Mouse (Mus musculus): ENCODE measurements at regions not wholly inside any gene's neighbourhood (a gene's known extent, or its start where the extent isn't known, plus 50 kb on each side); places are given as distances from the start of the nearest gene placed in this dataset.

DNA sequence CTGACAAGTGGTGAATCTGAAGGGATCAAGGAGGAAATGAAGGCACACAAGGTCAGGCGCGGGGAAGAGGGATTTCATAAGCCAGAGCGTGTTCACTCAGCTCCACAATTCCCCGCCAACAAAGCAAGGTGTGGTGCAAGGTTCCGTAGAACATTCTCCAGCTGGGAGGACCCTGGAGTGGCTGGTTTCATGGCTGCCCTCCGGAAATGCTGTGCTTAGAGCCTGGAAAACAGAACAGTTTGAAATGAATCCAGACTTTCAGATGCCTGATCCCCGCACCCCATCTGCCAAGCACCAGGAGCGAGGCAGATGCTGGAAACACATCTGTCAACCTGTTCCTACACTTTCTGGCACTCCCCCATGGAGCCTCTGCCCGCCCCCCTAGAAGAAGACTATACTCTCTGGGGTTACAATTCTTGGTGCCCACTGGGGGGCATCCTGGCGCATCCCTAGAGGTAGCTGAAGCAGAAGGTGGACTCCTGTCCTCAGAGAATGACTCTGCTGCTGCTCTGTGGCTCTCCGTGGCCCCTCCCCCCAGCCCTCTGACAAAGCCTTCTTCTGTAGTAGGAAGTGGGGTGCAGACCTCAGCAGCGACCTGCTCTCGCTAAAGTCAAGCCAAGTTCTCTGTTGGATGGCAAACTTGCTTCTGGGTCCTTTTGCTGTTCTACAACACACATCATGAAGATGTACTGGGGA is 54.5 kb upstream of the Mafb start:
- 26% methylated on average over 13 of the region's 13 CpGs for WGBS
- H3K36me3 ChIP-seq (ENCODE audit: control insufficient read depth, insufficient read depth, low read length) = no peaks in the 10 kb centered on the region
- H3K27ac ChIP-seq (replicated peaks; ENCODE audit: low read depth, low read length) = no peak overlapping the region
- no peak overlapping the region for H3K4me2 ChIP-seq (ENCODE audit: low read length)
- H3K9me3 ChIP-seq (ENCODE audit: control insufficient read depth, low read length) = no peaks in the 10 kb centered on the region
- DNase-seq (peak; percentile 19), ATAC-seq (ENCODE audit: low FRiP score, low TSS enrichment) (no peak)
- H3K4me1 ChIP-seq (ENCODE audit: control insufficient read depth, insufficient read depth, low read length) = no peaks in the 10 kb centered on the region
- H3K4me3 ChIP-seq (replicated peaks; ENCODE audit: low read depth, low read length) = no peak overlapping the region
- no peak overlapping the region for H3K9ac ChIP-seq (replicated peaks; ENCODE audit: low read length)
- no peaks in the 10 kb centered on the region for H3K27me3 ChIP-seq (ENCODE audit: control insufficient read depth, insufficient read depth, low read length)

DNA sequence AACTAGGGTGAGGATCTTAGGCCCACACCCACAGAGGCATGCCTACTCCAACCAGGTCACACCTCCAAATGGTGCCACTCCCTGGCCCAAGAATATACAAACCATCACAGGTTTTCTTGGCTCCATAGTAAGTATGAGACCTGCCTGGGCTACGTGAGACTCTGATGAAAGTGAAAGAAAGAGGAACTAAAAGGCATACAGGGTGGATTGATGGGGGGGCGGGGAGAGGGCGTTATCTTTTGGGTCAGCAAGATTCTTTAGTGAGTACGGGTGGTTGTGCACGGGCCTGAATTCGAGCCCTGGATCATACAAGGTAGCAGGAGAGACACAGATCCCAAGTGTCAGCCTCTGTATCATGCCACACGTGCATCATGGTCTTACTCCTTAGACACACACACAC is 57.6 kb upstream of the Mafb start:
- no peaks in the 10 kb centered on the region for H3K9me3 ChIP-seq (ENCODE audit: control insufficient read depth, low read length)
- H3K27me3 ChIP-seq (ENCODE audit: control insufficient read depth, insufficient read depth, low read length) = no peaks in the 10 kb centered on the region
- H3K36me3 ChIP-seq (ENCODE audit: control insufficient read depth, insufficient read depth, low read length) = no peaks in the 10 kb centered on the region
- 86% methylated on average over 7 of the region's 7 CpGs for WGBS
- no peak overlapping the region for H3K4me3 ChIP-seq (replicated peaks; ENCODE audit: low read depth, low read length)
- H3K4me1 ChIP-seq (ENCODE audit: control insufficient read depth, insufficient read depth, low read length) = no peaks in the 10 kb centered on the region
- H3K9ac ChIP-seq (replicated peaks; ENCODE audit: low read length) = no peak overlapping the region
- no peak for DNase-seq
- no peak overlapping the region for H3K4me2 ChIP-seq (ENCODE audit: low read length)
- H3K27ac ChIP-seq (replicated peaks; ENCODE audit: low read depth, low read length) = no peak overlapping the region
- no peak for ATAC-seq (ENCODE audit: low FRiP score, low TSS enrichment)

DNA sequence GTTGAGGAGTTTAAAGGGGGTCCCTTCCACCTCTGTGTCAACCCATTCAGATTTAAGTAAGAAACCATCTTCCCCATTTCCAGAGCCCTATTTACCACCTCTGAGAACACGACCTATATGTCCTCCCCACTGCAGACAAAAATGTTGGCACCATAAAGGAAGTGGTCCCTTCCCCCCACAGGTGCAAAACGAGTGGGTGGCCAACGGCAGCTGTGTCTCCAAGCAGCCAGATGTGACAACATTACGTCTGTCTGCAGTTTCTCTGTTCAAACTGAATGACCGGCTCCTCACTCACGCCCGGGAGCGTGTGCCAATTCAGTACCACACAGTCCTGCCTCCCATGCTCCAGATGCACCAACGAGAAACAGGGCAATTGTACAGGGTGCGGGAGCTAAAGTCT is 60.6 kb upstream of the Mafb start:
- no peak overlapping the region for H3K27ac ChIP-seq (replicated peaks; ENCODE audit: low read depth, low read length)
- 84% methylated on average over 10 of the region's 10 CpGs for WGBS
- H3K9me3 ChIP-seq (ENCODE audit: control insufficient read depth, low read length) = no peaks in the 10 kb centered on the region
- ATAC-seq (ENCODE audit: low FRiP score, low TSS enrichment) (no peak), DNase-seq (no peak)
- no peaks in the 10 kb centered on the region for H3K4me1 ChIP-seq (ENCODE audit: control insufficient read depth, insufficient read depth, low read length)
- H3K9ac ChIP-seq (replicated peaks; ENCODE audit: low read length) = no peak overlapping the region
- no peak overlapping the region for H3K4me2 ChIP-seq (ENCODE audit: low read length)
- no peak overlapping the region for H3K4me3 ChIP-seq (replicated peaks; ENCODE audit: low read depth, low read length)
- H3K27me3 ChIP-seq (ENCODE audit: control insufficient read depth, insufficient read depth, low read length) = no peaks in the 10 kb centered on the region
- H3K36me3 ChIP-seq (ENCODE audit: control insufficient read depth, insufficient read depth, low read length) = no peaks in the 10 kb centered on the region

DNA sequence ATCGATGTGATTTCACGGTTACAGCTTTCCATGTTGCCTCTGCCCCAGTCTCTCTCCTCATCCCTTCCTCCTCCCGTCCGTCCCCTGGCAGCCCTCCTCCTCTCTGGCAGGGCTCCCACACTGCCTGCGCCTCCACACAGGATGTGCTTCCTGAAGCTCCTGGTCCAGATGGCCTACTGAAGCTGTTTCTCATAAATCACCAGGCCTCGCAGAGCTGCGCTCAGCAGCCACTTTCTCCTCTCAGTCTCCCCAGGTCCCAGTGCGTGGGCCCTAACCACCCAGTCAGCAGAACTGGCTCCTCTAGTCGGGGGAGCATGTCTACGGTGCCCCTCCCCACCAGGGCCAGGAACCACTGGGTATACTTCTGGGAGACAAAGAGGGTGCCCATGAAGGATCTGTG is 66.4 kb upstream of the Mafb start:
- no peaks in the 10 kb centered on the region for H3K36me3 ChIP-seq (ENCODE audit: control insufficient read depth, insufficient read depth, low read length)
- H3K27me3 ChIP-seq (ENCODE audit: control insufficient read depth, insufficient read depth, low read length) = no peaks in the 10 kb centered on the region
- H3K9me3 ChIP-seq (ENCODE audit: control insufficient read depth, low read length) = no peaks in the 10 kb centered on the region
- WGBS = 77% methylated on average over 10 of the region's 10 CpGs
- ATAC-seq (ENCODE audit: low FRiP score, low TSS enrichment) (no peak), DNase-seq (peak; percentile 29)
- H3K9ac ChIP-seq (replicated peaks; ENCODE audit: low read length) = no peak overlapping the region
- H3K4me1 ChIP-seq (ENCODE audit: control insufficient read depth, insufficient read depth, low read length) = no peaks in the 10 kb centered on the region
- H3K4me2 ChIP-seq (ENCODE audit: low read length) = no peak overlapping the region
- H3K4me3 ChIP-seq (replicated peaks; ENCODE audit: low read depth, low read length) = no peak overlapping the region
- H3K27ac ChIP-seq (replicated peaks; ENCODE audit: low read depth, low read length) = no peak overlapping the region

DNA sequence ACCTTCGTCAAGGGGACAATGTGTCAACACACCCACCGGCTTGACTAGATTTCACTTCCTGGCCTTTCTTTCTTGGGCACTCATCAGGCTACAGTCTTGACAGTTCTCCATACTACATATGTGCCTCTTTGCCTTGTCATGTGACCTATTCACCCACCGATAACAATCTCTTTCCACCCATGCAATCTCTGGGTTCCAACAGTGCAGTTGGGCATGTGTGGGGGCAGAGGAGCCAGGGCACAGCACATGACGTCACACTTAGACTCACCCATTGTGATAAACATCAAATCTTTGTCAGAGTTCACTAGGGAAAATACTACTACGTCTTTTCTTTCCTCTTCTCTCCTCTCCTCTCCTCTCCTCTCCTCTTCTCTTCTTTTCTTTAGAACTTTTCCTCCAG is 67.8 kb upstream of the Mafb start:
- Histone ChIP-seq H3K9ac (replicated peaks; ENCODE audit: low read length) (no peak overlapping the region), H3K9me3 (ENCODE audit: control insufficient read depth, low read length) (no peaks in the 10 kb centered on the region), H3K27ac (replicated peaks; ENCODE audit: low read depth, low read length) (no peak overlapping the region), H3K4me1 (ENCODE audit: control insufficient read depth, insufficient read depth, low read length) (peaks cover 3% of the 10 kb centered on the region; the same call in 1 of the 2 replicates), H3K4me2 (ENCODE audit: low read length) (no peak overlapping the region), H3K27me3 (ENCODE audit: control insufficient read depth, insufficient read depth, low read length) (no peaks in the 10 kb centered on the region), H3K4me3 (replicated peaks; ENCODE audit: low read depth, low read length) (no peak overlapping the region), H3K36me3 (ENCODE audit: control insufficient read depth, insufficient read depth, low read length) (no peaks in the 10 kb centered on the region)
- 89% methylated on average over 5 of the region's 5 CpGs for WGBS
- DNase-seq (no peak), ATAC-seq (ENCODE audit: low FRiP score, low TSS enrichment) (no peak)

DNA sequence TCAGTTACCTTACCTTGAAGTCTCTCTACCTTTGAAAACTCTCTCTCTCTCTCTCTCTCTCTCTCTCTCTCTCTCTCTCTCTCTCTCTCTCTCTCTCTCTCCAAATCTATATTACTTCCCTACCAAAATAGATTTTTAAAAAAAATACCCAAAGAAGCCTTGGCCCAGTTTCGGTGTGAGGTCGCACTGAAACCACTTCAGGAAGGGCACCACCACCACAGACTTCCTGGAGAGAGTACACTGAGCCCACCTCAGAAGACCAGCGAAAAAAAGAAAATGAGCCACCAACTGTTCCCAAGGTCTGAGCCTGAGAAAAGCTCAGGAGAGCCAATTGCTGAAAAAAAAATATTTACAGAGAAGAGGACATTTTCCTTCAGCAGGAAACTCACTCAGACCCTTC is 68.8 kb upstream of the Mafb start:
- Histone ChIP-seq H3K27ac (replicated peaks; ENCODE audit: low read depth, low read length) (no peak overlapping the region), H3K4me1 (ENCODE audit: control insufficient read depth, insufficient read depth, low read length) (peaks cover 3% of the 10 kb centered on the region; the same call in 1 of the 2 replicates), H3K9me3 (ENCODE audit: control insufficient read depth, low read length) (no peaks in the 10 kb centered on the region), H3K4me3 (replicated peaks; ENCODE audit: low read depth, low read length) (no peak overlapping the region), H3K4me2 (ENCODE audit: low read length) (no peak overlapping the region), H3K36me3 (ENCODE audit: control insufficient read depth, insufficient read depth, low read length) (no peaks in the 10 kb centered on the region), H3K9ac (replicated peaks; ENCODE audit: low read length) (no peak overlapping the region), H3K27me3 (ENCODE audit: control insufficient read depth, insufficient read depth, low read length) (no peaks in the 10 kb centered on the region)
- ATAC-seq (ENCODE audit: low FRiP score, low TSS enrichment) (no peak), DNase-seq (no peak)
- WGBS = 90% methylated on average over 3 of the region's 3 CpGs

DNA sequence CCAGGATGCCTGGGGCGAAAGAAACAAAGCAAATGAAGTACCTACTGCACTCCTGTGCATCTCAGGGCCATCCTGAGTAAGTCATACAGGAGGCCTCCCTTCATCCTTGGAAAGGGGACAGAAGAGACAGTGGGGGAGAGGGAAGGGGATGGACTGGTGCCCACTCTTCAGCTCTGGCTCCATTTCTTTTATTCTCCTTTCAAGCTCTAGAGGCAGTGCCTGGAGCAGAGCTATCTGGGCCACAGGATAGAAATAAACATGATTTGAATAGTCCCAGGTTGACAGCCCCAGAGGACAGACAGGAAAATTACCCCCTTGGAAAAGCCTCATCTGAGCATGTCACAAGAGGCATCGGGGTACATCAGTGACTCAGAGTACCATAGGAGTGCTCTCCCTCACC is 72.2 kb upstream of the Mafb start:
- Histone ChIP-seq H3K4me2 (ENCODE audit: low read length) (no peak overlapping the region), H3K9ac (replicated peaks; ENCODE audit: low read length) (no peak overlapping the region), H3K4me3 (replicated peaks; ENCODE audit: low read depth, low read length) (no peak overlapping the region), H3K27ac (replicated peaks; ENCODE audit: low read depth, low read length) (no peak overlapping the region), H3K27me3 (ENCODE audit: control insufficient read depth, insufficient read depth, low read length) (no peaks in the 10 kb centered on the region), H3K36me3 (ENCODE audit: control insufficient read depth, insufficient read depth, low read length) (no peaks in the 10 kb centered on the region), H3K4me1 (ENCODE audit: control insufficient read depth, insufficient read depth, low read length) (peaks cover 3% of the 10 kb centered on the region; the same call in 1 of the 2 replicates), H3K9me3 (ENCODE audit: control insufficient read depth, low read length) (no peaks in the 10 kb centered on the region)
- ATAC-seq (ENCODE audit: low FRiP score, low TSS enrichment) (no peak), DNase-seq (no peak)
- WGBS = 90% methylated on average over 2 of the region's 2 CpGs

DNA sequence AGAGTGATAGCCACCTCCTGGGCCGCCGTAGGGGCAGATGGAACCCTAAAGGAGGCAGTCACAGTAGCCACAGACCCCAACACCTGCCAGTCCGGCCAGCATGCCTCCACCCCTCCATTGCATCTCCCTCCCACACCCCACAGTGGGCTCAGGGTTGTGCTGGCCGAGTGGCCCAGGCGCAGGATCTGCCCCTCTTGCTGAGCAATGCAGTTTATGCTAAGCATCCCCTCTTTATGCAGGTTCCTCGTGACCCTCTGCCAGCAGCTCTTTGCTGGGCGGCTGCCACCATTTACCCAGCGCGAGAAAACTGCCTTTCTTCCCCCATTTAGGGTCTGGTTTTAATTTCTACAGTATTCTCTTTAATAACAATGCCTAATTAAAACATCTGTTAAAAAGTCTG is 73.4 kb upstream of the Mafb start:
- Histone ChIP-seq H3K9me3 (ENCODE audit: control insufficient read depth, low read length) (no peaks in the 10 kb centered on the region), H3K36me3 (ENCODE audit: control insufficient read depth, insufficient read depth, low read length) (no peaks in the 10 kb centered on the region)
- no peak for DNase-seq

DNA sequence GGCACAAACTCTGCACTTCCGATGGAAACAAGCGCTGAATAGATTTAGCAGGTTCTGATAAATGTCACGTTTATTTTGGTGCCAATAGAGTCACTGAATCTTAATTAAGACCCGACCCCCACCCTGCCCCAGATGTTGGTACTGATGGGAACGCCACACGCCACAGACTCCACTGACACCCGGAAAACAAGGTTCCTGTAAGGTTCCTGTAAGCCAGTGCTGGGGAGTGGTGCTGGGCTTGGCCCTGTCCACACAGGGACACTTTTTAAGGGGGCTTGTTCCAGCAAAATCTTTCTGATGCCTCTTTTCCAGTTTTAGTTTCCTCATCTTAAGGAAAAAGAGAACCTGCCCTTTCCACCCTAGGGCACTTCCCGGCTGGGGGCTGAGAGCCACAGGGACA is 84.2 kb upstream of the Mafb start:
- H3K36me3 ChIP-seq (ENCODE audit: control insufficient read depth, insufficient read depth, low read length) = no peaks in the 10 kb centered on the region
- H3K9ac ChIP-seq (replicated peaks; ENCODE audit: low read length) = no peak overlapping the region
- peak; percentile 56; the same call in 1 of the 2 replicates for ATAC-seq (ENCODE audit: low FRiP score, low TSS enrichment)
- DNase-seq = no peak
- peaks cover 9% of the 10 kb centered on the region for H3K4me1 ChIP-seq (ENCODE audit: control insufficient read depth, insufficient read depth, low read length)
- no peaks in the 10 kb centered on the region for H3K9me3 ChIP-seq (ENCODE audit: control insufficient read depth, low read length)
- peak overlapping the region; percentile 63 for H3K4me2 ChIP-seq (ENCODE audit: low read length)
- no peak overlapping the region for H3K27ac ChIP-seq (replicated peaks; ENCODE audit: low read depth, low read length)
- peak overlapping the region; percentile 29; the same call in 1 of the 2 replicates for H3K4me3 ChIP-seq (replicated peaks; ENCODE audit: low read depth, low read length)
- no peaks in the 10 kb centered on the region for H3K27me3 ChIP-seq (ENCODE audit: control insufficient read depth, insufficient read depth, low read length)
- WGBS = 8% methylated on average over 8 of the region's 8 CpGs

More for the DNA sequence above, 73.4 kb upstream of the Mafb start:
- Histone ChIP-seq H3K9ac (replicated peaks; ENCODE audit: low read length) (no peak overlapping the region), H3K4me1 (ENCODE audit: control insufficient read depth, insufficient read depth, low read length) (peaks cover 3% of the 10 kb centered on the region; the same call in 1 of the 2 replicates), H3K27me3 (ENCODE audit: control insufficient read depth, insufficient read depth, low read length) (no peaks in the 10 kb centered on the region), H3K27ac (replicated peaks; ENCODE audit: low read depth, low read length) (no peak overlapping the region), H3K4me2 (ENCODE audit: low read length) (no peak overlapping the region), H3K4me3 (replicated peaks; ENCODE audit: low read depth, low read length) (no peak overlapping the region)
- WGBS = 67% methylated on average over 9 of the region's 9 CpGs
- no peak for ATAC-seq (ENCODE audit: low FRiP score, low TSS enrichment)

Measured in midbrain, embryonic 14.5 days (tissue).